Mouse (Mus musculus) E14TG2a.4 (cell line): ENCODE data around the gene Pbx3.

Experiments
- CTCF ChIP-seq: conservative IDR thresholded peaks from 2 replicates; pipeline ENCODE4 v1.5.1; 2014; ENCODE audit warnings: low read length
- NANOG ChIP-seq: IDR thresholded peaks from 2 replicates; pipeline ENCODE4 v1.6.1; 2014; ENCODE audit warnings: borderline replicate concordance, low read length, mixed read lengths
- POU5F1 ChIP-seq: IDR thresholded peaks from 2 replicates; pipeline ENCODE4 v1.6.1; 2014; ENCODE audit warnings: low read length, borderline replicate concordance

DNA sequence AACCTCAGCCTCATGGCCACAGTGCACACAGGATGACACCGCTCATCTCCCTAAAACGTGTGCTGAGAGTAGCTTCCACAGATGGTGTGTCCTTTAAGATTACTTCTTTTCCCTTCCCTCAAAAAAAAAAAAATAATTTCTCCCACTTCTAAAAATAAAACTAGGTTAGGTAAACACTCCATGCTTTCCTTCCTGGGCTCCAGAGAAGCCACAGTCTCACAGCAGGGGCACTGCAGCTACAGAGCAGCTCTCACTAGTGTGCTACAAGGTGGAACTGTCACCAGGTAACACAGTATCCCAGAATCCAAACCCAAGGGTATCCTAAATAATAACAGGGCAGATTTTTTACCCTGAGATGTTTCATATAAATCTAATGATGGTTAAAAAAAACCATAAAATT, 185.6 kb downstream of the Pbx3 start:
- TF ChIP-seq CTCF (no peak), POU5F1 (no peak), NANOG (no peak)
